Mouse (Mus musculus) 3T3-L1 (cell line): ENCODE data around the gene Klhl18.

Experiments
- DNase-seq: peaks from one replicate; pipeline ENCODE4 v3.0.0-alpha.2; 2015; ENCODE audit warnings: low read depth, low spot score

The Klhl18 gene

DNA sequence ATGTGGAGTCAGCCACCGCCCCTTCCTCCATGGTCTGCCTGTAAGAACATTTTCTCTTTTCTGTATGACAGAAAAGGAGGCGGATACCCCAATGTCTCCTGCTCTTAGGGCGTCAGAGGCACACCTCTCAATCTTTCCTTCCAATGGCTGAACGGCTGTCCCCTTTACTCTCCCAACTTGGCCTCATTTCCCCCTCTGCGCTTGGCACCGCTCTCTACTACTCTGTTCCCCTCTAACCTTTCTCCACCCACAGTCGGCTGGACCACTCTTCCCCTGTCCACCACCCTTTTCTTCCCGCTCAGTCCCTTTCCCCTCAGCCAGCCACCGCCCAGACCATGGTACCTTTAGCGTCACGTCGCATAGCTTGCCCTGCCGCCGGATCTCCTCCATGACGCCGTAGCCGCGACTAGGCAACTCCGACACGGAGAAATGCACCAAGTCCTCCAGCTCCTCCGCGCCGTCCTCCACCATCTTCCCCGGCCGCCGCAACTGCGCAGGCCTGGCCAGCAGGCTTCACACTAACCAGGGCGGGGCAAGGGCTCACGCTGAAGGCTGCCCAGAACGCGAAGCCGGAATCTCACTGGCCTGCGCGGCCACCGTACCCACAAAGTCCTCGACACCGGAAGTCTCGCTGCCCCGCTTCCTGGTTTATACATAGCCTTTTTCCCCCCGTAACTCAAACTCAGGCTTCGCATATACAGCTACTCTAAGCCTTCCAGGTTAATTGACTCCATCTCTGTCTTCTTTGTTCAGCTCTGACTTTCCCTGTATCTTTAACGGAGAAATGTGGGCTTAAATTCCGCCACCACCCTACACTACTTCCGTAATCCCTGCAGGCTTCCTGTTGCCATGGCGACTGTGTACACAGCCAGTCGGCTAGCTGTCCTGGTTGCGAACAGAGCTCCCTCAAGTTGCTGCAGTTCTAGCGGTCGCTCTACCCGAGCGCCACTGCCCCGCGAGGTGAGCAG, at the start of gene Klhl18, which contains the start of gene Kif9:
Gene Klhl18, minus strand, starts transcription at position 571 of the 968 bp plus-strand sequence.
Gene Kif9, plus strand, starts transcription at position 835 of the 968 bp plus-strand sequence.
- DNase-seq, result peak; percentile 96

DNA sequence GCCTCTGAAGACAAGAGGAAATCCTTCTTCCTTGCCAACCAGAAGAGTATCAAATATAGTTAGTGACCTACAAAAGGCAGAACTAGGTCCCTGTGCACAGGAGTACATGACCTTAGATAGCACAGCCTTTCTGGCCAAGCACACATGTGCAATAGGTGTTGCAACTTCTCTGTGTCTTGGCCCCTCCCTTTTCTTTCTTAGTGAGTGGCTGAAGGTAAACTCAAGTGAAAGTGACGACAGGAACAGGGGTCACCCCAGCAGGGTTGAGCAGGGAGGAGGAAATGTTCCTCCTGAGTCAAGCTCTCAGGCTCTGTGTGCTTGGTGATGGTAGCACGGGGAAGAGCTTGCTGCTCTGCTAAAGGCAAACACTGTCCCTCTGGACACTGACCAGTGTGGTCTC, 49.2 kb upstream of the Klhl18 start:
- no peak for DNase-seq

- DNase-seq, result peak; percentile 25
These were observed 14.4 kb upstream of the Klhl18 start for GRCm38 (mm10) chr9:110490913-110491312.

DNA sequence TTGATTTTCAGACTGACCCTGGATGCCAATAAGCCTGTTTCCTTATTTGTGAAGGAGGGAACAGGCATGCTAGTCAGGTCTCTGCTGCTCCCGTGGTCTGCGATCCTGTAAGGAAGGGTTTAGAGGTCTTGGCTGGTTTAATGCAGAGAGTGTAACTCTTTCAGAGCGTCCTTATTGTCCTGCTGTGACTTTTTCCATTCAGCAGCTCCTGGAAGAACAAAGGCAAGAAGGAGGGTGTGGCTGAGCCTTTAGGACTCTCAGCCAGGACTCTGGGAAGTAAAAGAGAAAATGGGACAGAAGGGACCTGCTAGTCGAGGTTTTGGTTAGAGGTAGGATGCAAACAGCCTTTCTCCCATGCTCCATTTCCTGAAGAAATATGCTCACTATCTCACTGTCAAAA, 12.3 kb upstream of the Klhl18 start:
- no peak for DNase-seq

- no peak for DNase-seq
These were observed 2.1 kb upstream of the Klhl18 start for GRCm38 (mm10) chr9:110478639-110479038.

- no peak for DNase-seq
These were observed 1.5 kb upstream of the Klhl18 start for GRCm38 (mm10) chr9:110477951-110478350.

DNA sequence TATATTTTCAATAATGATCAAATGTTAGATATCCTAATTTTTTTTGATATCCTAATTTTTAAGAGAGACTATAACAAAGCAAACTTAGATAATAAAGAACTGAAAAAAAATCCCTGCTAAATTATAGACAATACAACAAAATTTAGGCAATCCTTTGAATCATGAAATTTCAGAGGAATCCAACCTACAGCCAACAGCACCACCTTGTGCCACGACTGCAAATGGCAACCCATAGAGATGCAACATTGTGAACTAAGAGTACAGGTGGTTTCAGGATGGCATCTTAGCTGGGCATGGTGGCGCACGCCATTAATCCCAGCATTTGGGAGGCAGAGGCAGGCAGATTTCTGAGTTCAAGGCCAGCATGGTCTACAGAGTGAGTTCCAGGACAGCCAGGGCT, 10.3 kb downstream of the Klhl18 start:
- DNase-seq, result peak; percentile 37

DNA sequence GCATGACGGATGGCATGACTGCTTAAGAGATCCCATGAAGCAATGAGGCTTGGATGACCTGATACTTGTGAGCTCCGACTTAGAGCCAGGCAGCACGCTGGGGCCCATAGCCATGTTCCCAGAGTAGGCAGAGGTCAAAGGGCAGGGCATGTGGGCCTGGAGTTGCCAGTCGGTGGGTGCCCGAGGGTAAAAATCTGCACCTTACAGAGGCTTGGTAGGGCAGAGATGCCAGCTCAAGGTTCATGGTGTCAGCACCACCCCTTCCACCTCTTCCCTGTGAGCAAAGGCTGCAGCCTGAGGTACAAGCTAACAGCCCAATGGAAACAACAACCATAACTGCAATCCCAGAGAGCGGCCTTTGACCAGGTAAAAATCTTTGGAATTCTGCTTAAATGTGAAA, 11.2 kb downstream of the Klhl18 start:
- DNase-seq, result no peak

- no peak for DNase-seq
These were observed 12.4 kb downstream of the Klhl18 start for GRCm38 (mm10) chr9:110463983-110464591.

GRCm38 (mm10) chr9:110462321-110462720, 14.2 kb downstream of the Klhl18 start:
- DNase-seq, result no peak

DNA sequence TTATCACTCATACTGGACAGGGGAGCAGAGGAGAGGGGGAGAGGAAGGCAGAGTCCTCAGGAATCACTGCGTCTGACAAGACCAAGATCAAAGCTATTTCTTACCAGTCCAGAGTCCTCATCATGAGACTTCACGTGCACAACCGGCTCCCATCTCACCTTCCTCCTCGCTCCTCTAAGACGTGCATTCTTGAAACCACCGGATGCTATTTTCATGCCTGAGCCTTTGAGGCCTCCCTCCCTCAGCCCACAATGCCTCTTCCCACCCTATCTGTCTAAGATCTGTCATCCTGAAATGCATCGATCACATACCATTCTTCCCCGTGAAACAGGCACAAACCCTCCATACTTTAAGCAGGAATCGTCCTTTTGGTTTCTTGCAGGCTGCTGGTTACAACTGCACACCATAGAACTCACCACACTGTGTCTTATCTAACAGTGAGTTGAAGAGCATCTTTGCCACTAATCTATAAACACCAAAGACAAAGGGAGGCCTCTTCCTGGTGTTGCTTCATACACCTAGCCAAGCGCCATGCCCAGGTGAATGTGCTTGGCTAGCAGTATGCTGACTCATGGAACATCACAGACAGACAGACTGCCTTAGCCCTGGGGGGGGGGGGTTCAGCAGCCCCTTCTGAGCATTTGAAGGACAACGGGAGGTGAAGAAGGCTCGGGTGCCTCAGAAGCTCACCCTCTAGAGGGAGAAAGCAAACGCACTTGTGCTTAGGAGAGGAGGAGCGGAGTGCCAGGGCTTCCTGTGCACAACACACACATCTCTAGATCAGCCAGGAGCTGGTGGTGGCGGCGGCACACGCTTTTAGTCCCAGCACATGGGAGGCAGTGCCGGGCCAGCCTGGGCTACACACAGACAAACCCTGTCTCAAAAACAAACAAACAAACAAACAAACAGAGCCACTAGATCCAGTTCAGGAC, 15.3 kb downstream of the Klhl18 start:
- no peak for DNase-seq

DNA sequence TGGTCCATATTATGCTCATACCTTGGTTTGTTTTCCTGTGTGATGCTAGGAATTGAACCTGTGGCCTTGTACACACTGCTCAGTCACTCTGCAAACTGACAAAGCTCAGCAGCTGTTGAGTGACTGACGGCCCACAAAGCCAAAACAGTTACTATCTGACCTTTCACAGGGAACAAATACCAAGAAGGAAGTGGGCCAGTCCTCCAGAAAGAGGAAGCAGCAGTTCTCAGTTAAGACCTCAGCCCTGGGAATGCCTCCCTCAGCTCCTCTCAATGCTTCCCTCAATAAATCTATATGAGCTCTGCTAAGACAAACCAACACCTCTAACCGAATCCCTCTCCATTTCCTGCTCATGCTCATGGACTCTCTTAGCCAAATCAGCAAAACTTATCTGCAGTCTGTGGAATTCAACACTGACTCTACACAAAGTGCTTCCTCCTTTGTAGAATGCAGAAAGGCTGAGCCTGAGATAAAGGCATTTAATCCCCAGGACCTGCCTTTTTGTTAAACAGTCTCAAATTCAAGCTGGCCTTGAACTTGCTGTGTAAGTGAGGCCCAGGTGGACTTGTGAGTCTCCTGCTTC, 17.3 kb downstream of the Klhl18 start:
- DNase-seq, result no peak

- DNase-seq, result no peak
These were observed 18.6 kb downstream of the Klhl18 start for GRCm38 (mm10) chr9:110457926-110458325.

DNA sequence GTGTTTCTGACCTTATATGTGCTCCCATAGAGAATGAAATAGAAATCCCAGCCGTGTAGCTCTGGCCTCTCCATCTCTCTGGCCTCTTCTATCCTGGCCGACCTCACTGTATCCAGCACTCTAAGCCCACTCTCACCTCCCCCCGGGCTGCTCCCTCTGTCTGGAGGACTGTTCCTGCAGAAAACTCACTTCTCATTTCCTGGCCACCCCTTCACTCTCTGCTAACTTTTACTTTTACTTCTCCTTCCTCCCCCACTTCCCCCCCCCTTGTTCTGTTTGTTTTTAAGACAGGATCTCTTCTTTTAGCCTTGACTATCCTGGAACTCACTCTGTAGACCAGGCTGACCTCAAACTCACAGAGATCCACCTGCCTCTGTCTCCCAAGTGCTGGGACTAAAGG, 24.0 kb downstream of the Klhl18 start:
- DNase-seq, result no peak

GRCm38 (mm10) chr9:110448857-110449617, 27.5 kb downstream of the Klhl18 start:
- DNase-seq, result peak; percentile 95

DNA sequence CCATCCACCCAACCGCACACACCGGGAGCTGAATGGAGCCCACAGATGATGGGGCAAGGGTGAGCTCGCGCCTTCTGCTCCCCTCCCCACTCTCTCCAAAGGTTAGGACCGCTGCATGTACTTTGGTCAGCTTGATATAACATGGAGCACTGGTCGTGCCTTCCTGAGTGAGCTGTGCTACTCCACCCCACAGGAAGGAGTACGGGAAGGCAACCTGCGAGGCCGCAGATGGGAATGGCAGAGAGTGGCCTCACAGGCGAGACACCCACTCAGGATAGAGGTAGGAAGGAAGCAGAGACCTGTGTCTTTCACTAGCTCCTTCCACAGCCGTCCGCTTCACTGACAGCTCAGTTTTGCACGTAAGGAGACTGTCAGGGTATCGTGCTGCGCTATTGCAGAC, 28.1 kb downstream of the Klhl18 start:
- no peak for DNase-seq

GRCm38 (mm10) chr9:110440559-110440958, 35.9 kb downstream of the Klhl18 start:
- no peak for DNase-seq

GRCm38 (mm10) chr9:110440049-110440448, 36.4 kb downstream of the Klhl18 start:
- DNase-seq, result no peak

GRCm38 (mm10) chr9:110436041-110436440, 40.5 kb downstream of the Klhl18 start:
- no peak for DNase-seq

- DNase-seq, result no peak
These were observed 43.4 kb downstream of the Klhl18 start for GRCm38 (mm10) chr9:110433045-110433444.

DNA sequence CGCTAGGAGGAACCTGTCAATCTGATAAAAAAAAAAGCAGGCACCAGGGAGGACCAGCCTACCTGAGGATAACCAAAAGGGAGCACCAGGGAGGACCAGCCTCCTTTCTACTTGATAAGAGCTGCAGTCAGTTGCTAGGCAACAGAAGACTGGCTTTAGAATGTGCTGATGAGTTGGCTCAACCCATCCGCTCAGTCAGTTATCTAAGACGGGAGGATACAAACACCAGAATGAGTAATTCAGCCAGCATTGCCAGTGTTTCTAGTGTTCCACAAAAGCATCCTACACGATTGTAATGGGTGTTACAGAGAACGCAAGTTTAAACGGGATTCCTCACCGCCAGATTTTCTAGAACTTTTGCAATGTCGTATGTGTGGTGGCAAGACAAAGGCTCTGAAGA, 45.3 kb downstream of the Klhl18 start:
- no peak for DNase-seq
